Mouse (Mus musculus) neutrophil, adult 65 days (primary cell): ENCODE data around the gene Zdhhc5. TPM values are rescaled to one million over a fixed set of nuclear protein-coding genes. Genes with fewer than 3 reads are reported as not detected.

Source experiments
- total RNA-seq: library from RNA; stranded (reverse); gene quantifications from 2 replicates; pipeline ENCODE4 v1.2.4, GENCODE M21; 2023

The Zdhhc5 gene
- total RNA-seq = 44.6 and 51.2 TPM in 2 replicates

GRCm38 (mm10) chr2:84714811-84715561, at the start of gene Zdhhc5:
TSS of gene Zdhhc5 (minus strand) at chr2:84715180.

GRCm38 (mm10) chr2:84743561-84743960, 28.6 kb upstream of the Zdhhc5 start, which contains the start of gene Gm19426:
TSS of gene Gm19426 (minus strand) at chr2:84743655.

DNA sequence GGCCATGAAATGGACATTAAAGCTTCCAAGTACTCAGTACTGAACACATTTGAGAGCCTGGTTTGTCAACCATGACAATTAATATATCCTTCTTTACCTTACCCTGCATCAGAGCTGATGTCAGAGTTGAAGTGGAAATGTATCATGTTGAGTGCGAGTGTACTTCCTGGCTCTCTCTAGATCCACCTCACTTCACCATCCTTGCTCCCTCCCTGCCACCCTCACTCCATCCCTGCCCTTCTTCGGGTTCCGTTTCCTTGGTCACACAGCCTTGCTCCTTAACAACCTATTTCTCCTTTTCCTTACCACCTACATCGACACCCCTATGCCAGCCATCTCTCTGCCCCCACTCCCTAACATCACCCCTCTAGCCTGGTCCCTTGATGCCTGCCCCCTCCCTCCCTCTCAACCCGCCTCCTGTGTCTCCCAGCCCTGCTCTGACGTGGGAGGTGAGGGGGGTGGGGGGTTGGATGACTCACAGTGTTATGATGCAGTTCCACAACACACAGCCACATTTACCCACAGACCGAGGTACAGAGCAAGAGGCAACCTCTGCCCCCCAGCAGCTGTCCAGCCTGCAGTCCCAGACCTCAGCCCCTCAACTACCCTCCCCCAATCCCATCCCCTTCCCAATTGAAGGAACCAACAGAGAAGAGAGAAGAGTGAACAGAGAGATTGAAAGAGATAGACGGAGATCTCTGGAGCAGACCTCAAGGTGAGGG, 18.8 kb upstream of the Zdhhc5 start, which contains the start of gene Ypel4:
TSS of gene Ypel4 (plus strand) at position 480 of the 722 bp plus-strand sequence.

DNA sequence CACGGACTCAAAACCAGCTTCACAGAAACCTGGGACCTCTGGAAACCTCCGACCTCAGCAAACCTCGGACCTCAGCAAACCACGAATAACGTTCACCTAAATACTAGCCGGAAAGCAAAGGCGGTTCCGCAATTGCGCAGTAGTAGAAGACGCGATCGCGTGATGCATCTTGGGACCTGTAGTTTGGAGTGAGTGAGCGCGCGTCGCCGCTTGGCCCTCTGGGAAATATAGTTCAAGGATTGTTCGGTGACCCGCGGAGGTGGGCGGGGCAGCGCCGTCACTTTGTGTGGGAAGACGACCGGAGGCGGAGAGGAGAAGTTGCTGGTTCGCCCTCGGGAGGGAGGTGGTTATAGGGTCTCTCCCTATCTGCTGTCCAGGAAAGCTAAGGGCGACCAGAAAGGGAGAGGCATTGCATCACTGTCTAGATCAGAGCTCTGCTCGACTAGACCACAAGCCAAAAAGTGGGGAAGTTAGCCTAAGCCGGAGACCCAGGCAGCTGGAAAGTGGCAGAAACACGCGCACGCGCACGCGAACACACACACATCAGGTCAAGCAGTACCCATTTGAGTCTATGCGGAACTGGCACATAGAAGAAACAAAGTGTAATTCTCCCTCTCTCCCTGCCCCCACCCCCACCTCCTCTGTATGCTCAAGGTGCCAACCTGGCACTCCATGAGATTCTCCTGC, 12.3 kb upstream of the Zdhhc5 start, which contains the start of gene Clp1:
TSS of gene Clp1 (minus strand) at position 179 of the 687 bp plus-strand sequence.

DNA sequence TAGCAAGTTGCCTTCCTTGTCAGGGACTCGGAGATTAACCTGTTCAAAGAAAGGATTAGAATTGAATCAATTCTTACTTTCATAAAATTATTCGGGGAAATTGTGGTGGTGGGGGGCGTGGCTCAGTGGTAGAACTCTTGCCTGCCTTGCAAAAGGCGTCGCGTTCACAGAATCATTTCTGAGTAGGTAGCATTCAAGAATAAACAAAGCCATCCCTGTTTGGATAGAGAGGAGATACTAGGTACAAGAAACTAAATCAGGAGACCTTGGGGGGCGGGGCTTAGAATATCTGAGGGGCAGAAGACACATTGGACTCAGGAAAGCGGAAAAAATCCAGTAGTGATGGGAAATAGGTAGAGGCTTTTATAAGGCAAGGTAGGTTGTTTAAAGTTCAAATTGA, 36.0 kb downstream of the Zdhhc5 start, which contains the start of gene Tmx2:
TSS of gene Tmx2 (minus strand) at position 125 of the 400 bp plus-strand sequence.

GRCm38 (mm10) chr2:84677968-84678880, 36.8 kb downstream of the Zdhhc5 start, which contains the start of the genes Gm28635 and Med19:
TSS of gene Gm28635 (minus strand) at chr2:84678041.
TSS of gene Med19 (plus strand) at chr2:84678402.

GRCm38 (mm10) chr2:84670569-84670933, 44.4 kb downstream of the Zdhhc5 start, which contains the start of gene Selenoh:
TSS of gene Selenoh (minus strand) at chr2:84670770.

GRCm38 (mm10) chr2:84658806-84659205, 56.2 kb downstream of the Zdhhc5 start, which contains the start of gene Btbd18:
TSS of gene Btbd18 (plus strand) at chr2:84659079.

GRCm38 (mm10) chr2:84650464-84651195, 64.3 kb downstream of the Zdhhc5 start, which contains the start of gene Ctnnd1:
TSS of gene Ctnnd1 (minus strand) at chr2:84650765.

Other genes starting within 250 kb of the Zdhhc5 start
- 2.0 and 4.0 TPM in 2 replicates for gene Tfpi, start 238.4 kb downstream of the Zdhhc5 start, total RNA-seq
- gene Ctnnd1, start 64.4 kb downstream of the Zdhhc5 start, total RNA-seq = 6.8 and 9.8 TPM in 2 replicates
- not detected in 2 replicates for gene Btbd18, start 56.1 kb downstream of the Zdhhc5 start, total RNA-seq
- 31.7 and 39.0 TPM in 2 replicates for gene Selenoh, start 44.4 kb downstream of the Zdhhc5 start, total RNA-seq
- not detected in 2 replicates for gene Gm28635, start 37.1 kb downstream of the Zdhhc5 start, total RNA-seq
- 6.2 and 6.5 TPM in 2 replicates for gene Med19, start 36.8 kb downstream of the Zdhhc5 start, total RNA-seq
- gene Tmx2, start 36.0 kb downstream of the Zdhhc5 start, total RNA-seq = 14.1 and 17.5 TPM in 2 replicates
- 21.5 and 26.7 TPM in 2 replicates for gene Clp1, start 12.2 kb upstream of the Zdhhc5 start, total RNA-seq
- gene Ypel4, start 18.9 kb upstream of the Zdhhc5 start, total RNA-seq = not detected in 2 replicates
- not detected in 2 replicates for gene Gm19426, start 28.5 kb upstream of the Zdhhc5 start, total RNA-seq
- 0.51 TPM in 1 of 2 replicates, not detected in the other for gene Serping1, start 60.3 kb upstream of the Zdhhc5 start, total RNA-seq
- gene Ube2l6, start 83.6 kb upstream of the Zdhhc5 start, total RNA-seq = 18.2 and 19.2 TPM in 2 replicates
- gene Smtnl1, start 107.5 kb upstream of the Zdhhc5 start, total RNA-seq = not detected in 2 replicates
- gene Timm10, start 111.8 kb upstream of the Zdhhc5 start, total RNA-seq = 4.4 and 4.5 TPM in 2 replicates
- 1.0 and 2.2 TPM in 2 replicates for gene Slc43a1, start 123.7 kb upstream of the Zdhhc5 start, total RNA-seq
- gene Rtn4rl2, start 171.5 kb upstream of the Zdhhc5 start, total RNA-seq = not detected in 2 replicates
- 31.5 and 38.8 TPM in 2 replicates for gene Slc43a3, start 221.4 kb upstream of the Zdhhc5 start, total RNA-seq